11 mouse cellular contexts compared by ENCODE assay signal in genomic region chr16:87625341-87625740, GRCm38 (mm10).
A peak's percentile ranks its signal among the peaks of the same experiment; 100 is the strongest.
DNase-seq lines count a peak whose midpoint lies in the region; ATAC-seq and TF ChIP-seq lines count a peak whose summit lies in the region.
"Had no signal": no experiment of that assay in that cellular context is flagged by ENCODE, and none has a peak within 500 bp of the region (broad histone marks: within the 10 kb centered on the region; RNA-seq: fewer than 3 reads in every experiment).

No protein-coding gene starts in this region.

- H3K9me3 ChIP-seq in heart, embryonic 10.5 days: peaks cover 8% of the 10 kb centered on the region
- H3K9me3 ChIP-seq in E14TG2a.4 (ENCODE audit: low read length): peaks cover 25% of the 10 kb centered on the region

- H3K4me1 ChIP-seq in heart, embryonic 10.5 days: no peaks in the 10 kb centered on the region
- peaks cover 13% of the 10 kb centered on the region for H3K4me1 ChIP-seq in E14TG2a.4 (replicated peaks; ENCODE audit: low read depth, low read length)
- H3K4me1 ChIP-seq: midbrain, embryonic 10.5 days had no signal

- ATAC-seq in cerebellum, adult (ENCODE audit: insufficient number of reproducible peaks, low FRiP score, low TSS enrichment): no peak

- DNase-seq in heart, adult 9 months (ENCODE audit: low spot score in 2 of 2): peak; percentile 42 to 73
- DNase-seq in heart, embryonic 10.5 days (ENCODE audit: low spot score): no peak
- DNase-seq in heart, postnatal 4 days: peak; percentile 23
- peak; percentile 87 to 95 for DNase-seq in monocyte, adult 2 months (ENCODE audit: low read depth in 1 of 2, low spot score in 2 of 2)
- no peak for DNase-seq in frontal cortex, adult 2 months (ENCODE audit: extremely low spot score in 1 of 2, low spot score in 1 of 2)
- no peak for DNase-seq in frontal cortex, postnatal 25 days (ENCODE audit: low spot score in 2 of 2)
- DNase-seq: cerebellum, postnatal 36 days had no signal

- 74% methylated on average over 3 of the region's 3 CpGs for WGBS in heart, embryonic 10.5 days

- H3K27me3 ChIP-seq in heart, embryonic 10.5 days (ENCODE audit: insufficient read depth, poor library complexity, severe bottlenecking): no peaks in the 10 kb centered on the region
- no peaks in the 10 kb centered on the region for H3K27me3 ChIP-seq in E14TG2a.4 (ENCODE audit: insufficient read depth, low read length)

- H3K36me3 ChIP-seq in heart, embryonic 10.5 days: no peaks in the 10 kb centered on the region
- no peaks in the 10 kb centered on the region for H3K36me3 ChIP-seq in E14TG2a.4 (ENCODE audit: insufficient read depth, low read length)
- H3K36me3 ChIP-seq: midbrain, embryonic 10.5 days had no signal

- no peak overlapping the region for H3K4me3 ChIP-seq in heart, embryonic 10.5 days
- 0 out of 2 replicates have a peak overlapping the region, but pooled peaks have one; percentile 23 for H3K4me3 ChIP-seq in E14TG2a.4 (replicated peaks; ENCODE audit: low read length)
- H3K4me3 ChIP-seq: midbrain, embryonic 10.5 days had no signal

- TF ChIP-seq CTCF in E14TG2a.4 (conservative IDR thresholded peaks at IDR 0.05; ENCODE audit: low read length): no peak

- no peak overlapping the region for H3K27ac ChIP-seq in heart, embryonic 10.5 days
- H3K27ac ChIP-seq: kidney, postnatal 0 days; midbrain, embryonic 10.5 days had no signal

Comparison
In these comparisons a context has a peak if more than half of its experiments do, and no peak if none do; other contexts are left out.
1. DNase-seq: peak in heart, adult 9 months (2 of 2), heart, postnatal 4 days (single experiment) and monocyte, adult 2 months (2 of 2); none in heart, embryonic 10.5 days (single experiment), frontal cortex, adult 2 months (0 of 2) and frontal cortex, postnatal 25 days (0 of 2).